Mouse (Mus musculus) small intestine, adult 2 months (tissue): ENCODE measurements around the gene Ralbp1. TPM values are rescaled to one million over a fixed set of nuclear protein-coding genes. Genes with fewer than 3 reads are reported as not detected.

ENCODE experiments used
- H3K27ac ChIP-seq: fragments of 200-500 bp; 2 replicates; pipeline ENCODE4 v1.5.1; 2012; ENCODE audit warnings: low read depth, low read length, control low read depth, inconsistent platforms; ENCODE audit not compliant: insufficient read depth
- H3K27me3 ChIP-seq: fragments of 200-500 bp; 2 replicates; pipeline ENCODE4 v1.6.1; 2012; ENCODE audit warnings: mild to moderate bottlenecking, moderate library complexity, low read length, inconsistent platforms; ENCODE audit not compliant: control insufficient read depth, insufficient read depth
- H3K36me3 ChIP-seq: fragments of 200-500 bp; 2 replicates; pipeline ENCODE4 v1.6.1; 2012; ENCODE audit warnings: mild to moderate bottlenecking, low read length, control low read depth, inconsistent platforms; ENCODE audit not compliant: control insufficient read depth, insufficient read depth
- H3K4me1 ChIP-seq: fragments of 200-500 bp; 2 replicates; pipeline ENCODE4 v1.6.1; 2012; ENCODE audit warnings: low read length, inconsistent platforms, mixed read lengths; ENCODE audit not compliant: control insufficient read depth, insufficient read depth, insufficient read length
- H3K4me3 ChIP-seq: fragments of 200-500 bp; 2 replicates; pipeline ENCODE4 v1.5.1; 2012; ENCODE audit warnings: low read depth, mild to moderate bottlenecking, control low read depth, inconsistent platforms, low read length, moderate library complexity
- CTCF ChIP-seq: fragments of 200-500 bp; IDR thresholded peaks from 2 replicates; pipeline ENCODE4 v1.5.1; 2012; ENCODE audit warnings: low read depth, mild to moderate bottlenecking, control low read depth, inconsistent platforms, low read length, moderate library complexity, mixed read lengths; ENCODE audit not compliant: insufficient replicate concordance, insufficient read length; ENCODE audit errors: extremely low read depth
- POLR2A ChIP-seq: fragments of 200-500 bp; IDR thresholded peaks from 2 replicates; pipeline ENCODE4 v1.6.1; 2012; ENCODE audit warnings: low read depth, mild to moderate bottlenecking, control low read depth, inconsistent platforms, low read length, moderate library complexity
- WGBS: fragments of 180-500 bp; shearing (Covaris S2); methylation state at CpG from one replicate; pipeline ENCODE4 v1.1.7; 2018; 5-methylcytosine and 5-hydroxymethylcytosine counted together
- polyA plus RNA-seq: library from polyadenylated mRNA; depleted of rRNA; stranded (reverse); fragments of >200 nt; gene quantifications from 2 replicates; pipeline ENCODE4 v1.2.3, GENCODE M21; 2012

Ralbp1 gene
- polyA plus RNA-seq, 1 experiment, result 34.1 TPM

GRCm38 (mm10) chr17:65873156-65873555 is 12.4 kb downstream of the Ralbp1 start:
- H3K27ac ChIP-seq, result no peak overlapping the region
- H3K4me1 ChIP-seq, result peaks cover 8% of the 10 kb centered on the region
- H3K4me3 ChIP-seq, result no peak overlapping the region
- no peaks in the 10 kb centered on the region for H3K36me3 ChIP-seq
- H3K27me3 ChIP-seq, result no peaks in the 10 kb centered on the region
- 88% methylated on average over 4 of the region's 4 CpGs for WGBS
- no peak for TF ChIP-seq POLR2A
- TF ChIP-seq CTCF, result no peak

GRCm38 (mm10) chr17:65872652-65873051 is 12.9 kb downstream of the Ralbp1 start:
- H3K36me3 ChIP-seq, result no peaks in the 10 kb centered on the region
- TF ChIP-seq CTCF (peak; percentile 58; the same call in 1 of the 2 replicates), POLR2A (no peak)
- 46% methylated on average over 6 of the region's 6 CpGs for WGBS
- H3K27me3 ChIP-seq, result no peaks in the 10 kb centered on the region
- peaks cover 8% of the 10 kb centered on the region for H3K4me1 ChIP-seq
- no peak overlapping the region for H3K4me3 ChIP-seq
- no peak overlapping the region for H3K27ac ChIP-seq

DNA sequence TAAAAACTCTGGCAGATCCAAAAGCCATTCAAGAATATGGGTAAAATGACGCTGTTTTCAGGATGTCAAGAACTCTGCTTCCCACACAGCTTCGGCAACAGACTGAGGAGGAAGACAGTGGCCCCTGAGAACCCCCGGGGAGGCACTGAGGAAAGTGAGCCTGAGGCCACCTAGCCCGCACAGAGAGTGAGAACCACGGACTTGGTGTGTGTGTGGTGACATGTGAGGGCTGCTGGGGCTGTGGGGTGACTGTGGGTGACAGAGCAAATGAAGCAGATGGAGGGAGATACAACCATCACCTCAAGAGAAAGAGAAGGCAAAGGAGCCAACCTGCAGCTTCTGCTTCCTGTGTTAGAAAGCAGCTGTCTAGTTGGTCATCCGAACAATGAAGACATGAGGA is 13.5 kb downstream of the Ralbp1 start:
- no peak for TF ChIP-seq CTCF
- no peak for TF ChIP-seq POLR2A
- Histone ChIP-seq H3K36me3 (no peaks in the 10 kb centered on the region), H3K4me1 (peaks cover 8% of the 10 kb centered on the region), H3K27ac (no peak overlapping the region), H3K27me3 (no peaks in the 10 kb centered on the region), H3K4me3 (no peak overlapping the region)
- 73% methylated on average over 6 of the region's 6 CpGs for WGBS

DNA sequence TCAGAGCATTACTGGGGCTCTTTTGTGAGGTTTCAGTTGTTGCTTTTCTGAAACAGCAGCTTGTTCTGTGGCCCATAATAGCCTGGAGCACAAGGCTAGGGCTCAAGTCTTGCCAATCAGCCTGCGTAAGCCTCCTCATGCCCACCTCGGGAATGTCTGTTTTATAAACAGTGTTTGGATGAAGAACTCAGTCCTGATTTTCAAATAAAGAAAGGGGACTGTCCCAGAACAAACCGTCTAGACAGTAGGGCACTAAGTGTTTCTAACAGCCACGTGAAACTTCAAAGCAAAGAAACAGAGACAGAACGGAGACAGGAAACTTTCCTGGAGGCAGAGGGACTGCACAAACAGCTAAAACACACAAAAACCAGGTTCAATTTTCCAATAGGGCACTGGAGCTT is 14.0 kb downstream of the Ralbp1 start:
- Histone ChIP-seq H3K27me3 (no peaks in the 10 kb centered on the region), H3K27ac (no peak overlapping the region), H3K4me1 (peaks cover 8% of the 10 kb centered on the region), H3K4me3 (no peak overlapping the region), H3K36me3 (peaks cover 2% of the 10 kb centered on the region; the same call in 1 of the 2 replicates)
- 51% methylated on average over 5 of the region's 5 CpGs for WGBS
- TF ChIP-seq POLR2A, result no peak
- no peak for TF ChIP-seq CTCF

GRCm38 (mm10) chr17:65870146-65870545 is 15.5 kb downstream of the Ralbp1 start:
- peaks cover 8% of the 10 kb centered on the region for H3K4me1 ChIP-seq
- 43% methylated on average over 4 of the region's 4 CpGs for WGBS
- no peaks in the 10 kb centered on the region for H3K27me3 ChIP-seq
- H3K4me3 ChIP-seq, result no peak overlapping the region
- peaks cover 3% of the 10 kb centered on the region; the same call in 1 of the 2 replicates for H3K36me3 ChIP-seq
- no peak overlapping the region for H3K27ac ChIP-seq
- no peak for TF ChIP-seq POLR2A
- TF ChIP-seq CTCF, result peak; percentile 75; the same call in 1 of the 2 replicates

- peaks cover 3% of the 10 kb centered on the region; the same call in 1 of the 2 replicates for H3K36me3 ChIP-seq
- H3K4me3 ChIP-seq, result no peak overlapping the region
- WGBS, result 57% methylated on average over 10 of the region's 10 CpGs
- H3K27ac ChIP-seq, result no peak overlapping the region
- TF ChIP-seq POLR2A (no peak), CTCF (no peak)
- no peaks in the 10 kb centered on the region for H3K27me3 ChIP-seq
- H3K4me1 ChIP-seq, result peaks cover 8% of the 10 kb centered on the region
These were observed 15.9 kb downstream of the Ralbp1 start for GRCm38 (mm10) chr17:65869720-65870119.

GRCm38 (mm10) chr17:65867996-65868395 is 17.6 kb downstream of the Ralbp1 start:
- no peak overlapping the region for H3K27ac ChIP-seq
- no peaks in the 10 kb centered on the region for H3K27me3 ChIP-seq
- no peak overlapping the region for H3K4me3 ChIP-seq
- WGBS, result 89% methylated on average over 5 of the region's 5 CpGs
- H3K4me1 ChIP-seq, result peaks cover 5% of the 10 kb centered on the region
- TF ChIP-seq POLR2A (no peak), CTCF (no peak)
- peaks cover 9% of the 10 kb centered on the region for H3K36me3 ChIP-seq
